Mouse (Mus musculus) kidney, adult 2 months (tissue): ENCODE data around the gene Gsto2. TPM values are rescaled to one million over a fixed set of nuclear protein-coding genes. Genes with fewer than 3 reads are reported as not detected.
A peak's percentile ranks its signal among the peaks of the same experiment; 100 is the strongest.

Source experiments
- DNase-seq: peaks from one replicate; pipeline ENCODE4 v3.0.0; 2021
- H3K27ac ChIP-seq: fragments of 200-500 bp; 2 replicates; pipeline ENCODE4 v1.5.1; 2012; ENCODE audit warnings: low read depth, low read length, control low read depth, inconsistent platforms; ENCODE audit not compliant: insufficient read depth
- H3K27me3 ChIP-seq: fragments of 200-500 bp; replicated peaks from 2 replicates; pipeline ENCODE4 v1.6.1; 2012; ENCODE audit warnings: mild to moderate bottlenecking, moderate library complexity, low read length, inconsistent platforms; ENCODE audit not compliant: control insufficient read depth, insufficient read depth
- H3K36me3 ChIP-seq: fragments of 200-500 bp; 2 replicates; pipeline ENCODE4 v1.6.1; 2012; ENCODE audit warnings: mild to moderate bottlenecking, moderate library complexity, low read length, inconsistent platforms; ENCODE audit not compliant: control insufficient read depth, insufficient read depth
- H3K4me1 ChIP-seq: fragments of 200-500 bp; 2 replicates; pipeline ENCODE4 v1.6.1; 2011; ENCODE audit warnings: low read length; ENCODE audit not compliant: control insufficient read depth, insufficient read depth
- H3K4me3 ChIP-seq: fragments of 200-500 bp; 2 replicates; pipeline ENCODE4 v1.5.1; 2011; ENCODE audit warnings: mild to moderate bottlenecking, low read depth, low read length, control low read depth; ENCODE audit not compliant: insufficient read depth
- CTCF ChIP-seq: fragments of 200-500 bp; conservative IDR thresholded peaks from 2 replicates; pipeline ENCODE4 v1.5.1; 2011; ENCODE audit warnings: low read depth, mild to moderate bottlenecking, control low read depth, low read length, moderate library complexity, mixed read lengths; ENCODE audit not compliant: insufficient read depth, insufficient read length
- POLR2A ChIP-seq: fragments of 200-500 bp; IDR thresholded peaks from one replicate; pipeline ENCODE4 v1.6.1; 2011; ENCODE audit warnings: low read depth, low read length, control low read depth
- WGBS: fragments of 180-500 bp; shearing (Covaris S2); methylation state at CpG from one replicate; pipeline ENCODE4 v1.1.7; 2018; 5-methylcytosine and 5-hydroxymethylcytosine counted together
- polyA plus RNA-seq: library from polyadenylated mRNA; depleted of rRNA; stranded (reverse); fragments of >200 nt; gene quantifications from 2 replicates; pipeline ENCODE4 v1.2.3, GENCODE M21; 2012

Gene Gsto2
- polyA plus RNA-seq, 1 experiment, result 2.7 TPM

GRCm38 (mm10) chr19:47893092-47893491, 27.8 kb downstream of the Gsto2 start:
- peaks cover 6% of the 10 kb centered on the region for H3K4me1 ChIP-seq
- TF ChIP-seq POLR2A (no peak), CTCF (no peak)
- no peak overlapping the region for H3K4me3 ChIP-seq
- no peak for DNase-seq
- H3K27me3 ChIP-seq, result no peaks in the 10 kb centered on the region
- 89% methylated on average over 6 of the region's 6 CpGs for WGBS
- H3K27ac ChIP-seq, result no peak overlapping the region
- no peaks in the 10 kb centered on the region for H3K36me3 ChIP-seq

- no peak for DNase-seq
- H3K27ac ChIP-seq, result no peak overlapping the region
- H3K4me3 ChIP-seq, result no peak overlapping the region
- H3K27me3 ChIP-seq, result no peaks in the 10 kb centered on the region
- WGBS, result 83% methylated on average over 8 of the region's 8 CpGs
- H3K4me1 ChIP-seq, result peaks cover 11% of the 10 kb centered on the region; the same call in 1 of the 2 replicates
- TF ChIP-seq CTCF (no peak), POLR2A (no peak)
- H3K36me3 ChIP-seq, result no peaks in the 10 kb centered on the region
Observed at GRCm38 (mm10) chr19:47898472-47899079, 33.2 kb downstream of the Gsto2 start.

GRCm38 (mm10) chr19:47900012-47900411, 34.7 kb downstream of the Gsto2 start:
- no peaks in the 10 kb centered on the region for H3K27me3 ChIP-seq
- H3K36me3 ChIP-seq, result no peaks in the 10 kb centered on the region
- peaks cover 11% of the 10 kb centered on the region; the same call in 1 of the 2 replicates for H3K4me1 ChIP-seq
- no peak for DNase-seq
- H3K27ac ChIP-seq, result no peak overlapping the region
- WGBS, result 63% methylated on average over 6 of the region's 6 CpGs
- no peak for TF ChIP-seq POLR2A
- peak; percentile 31; the same call in 1 of the 2 replicates for TF ChIP-seq CTCF
- no peak overlapping the region for H3K4me3 ChIP-seq

DNA sequence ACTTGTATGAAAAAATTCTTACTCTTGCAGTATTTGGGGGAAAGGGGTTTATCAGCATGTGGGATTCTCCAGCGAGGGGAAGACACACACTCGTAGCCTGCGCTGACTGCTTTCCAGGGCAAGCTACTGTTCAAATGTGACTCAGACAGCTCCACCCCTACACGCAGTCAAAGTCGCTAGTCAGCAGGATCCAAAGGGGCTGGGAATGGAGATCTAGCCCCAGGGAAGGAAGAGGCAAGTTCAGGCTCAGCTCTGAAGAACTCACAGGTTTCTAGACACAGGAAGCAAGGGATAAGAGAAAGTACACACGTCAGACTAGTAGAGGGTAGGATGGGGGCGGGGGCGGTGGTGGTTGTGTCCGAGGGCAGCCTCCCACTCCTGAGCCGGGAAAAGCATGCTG, 35.2 kb downstream of the Gsto2 start:
- 74% methylated on average over 10 of the region's 10 CpGs for WGBS
- no peak for DNase-seq

GRCm38 (mm10) chr19:47902316-47903201, 37.2 kb downstream of the Gsto2 start:
- Histone ChIP-seq H3K36me3 (no peaks in the 10 kb centered on the region), H3K27ac (peak overlapping the region; percentile 78), H3K27me3 (no peaks in the 10 kb centered on the region), H3K4me3 (no peak overlapping the region), H3K4me1 (peaks cover 11% of the 10 kb centered on the region; the same call in 1 of the 2 replicates)
- DNase-seq, result peak; percentile 89
- WGBS, result 52% methylated on average over 13 of the region's 13 CpGs
- TF ChIP-seq POLR2A, result no peak
- no peak for TF ChIP-seq CTCF

More for the DNA sequence above, 35.2 kb downstream of the Gsto2 start:
- TF ChIP-seq POLR2A (no peak), CTCF (no peak)
- H3K4me1 ChIP-seq, result peaks cover 11% of the 10 kb centered on the region; the same call in 1 of the 2 replicates
- no peaks in the 10 kb centered on the region for H3K27me3 ChIP-seq
- H3K36me3 ChIP-seq, result no peaks in the 10 kb centered on the region
- no peak overlapping the region for H3K27ac ChIP-seq
- H3K4me3 ChIP-seq, result no peak overlapping the region

DNA sequence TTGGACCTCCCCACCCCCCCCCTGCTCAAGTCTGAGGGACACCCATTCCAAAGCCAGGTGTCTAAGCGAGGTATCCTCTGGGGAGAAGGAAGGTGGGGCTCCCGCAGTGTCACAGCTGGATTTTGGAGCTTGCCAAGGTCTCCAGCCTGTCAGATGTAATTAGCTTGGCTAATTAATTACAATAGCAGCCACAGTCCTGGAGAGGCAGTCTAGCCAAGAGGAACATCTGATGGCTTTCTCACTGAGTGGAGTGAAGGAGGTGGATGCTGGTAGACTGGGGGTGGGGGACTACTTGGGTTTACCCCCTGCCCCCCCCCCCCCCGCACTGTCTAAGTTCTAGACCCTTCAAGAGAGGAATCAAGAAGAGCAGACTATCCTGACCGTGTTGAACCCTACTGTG, 38.3 kb downstream of the Gsto2 start:
- 49% methylated on average over 4 of the region's 4 CpGs for WGBS
- Histone ChIP-seq H3K27ac (no peak overlapping the region; the same call in 1 of the 2 replicates), H3K27me3 (no peaks in the 10 kb centered on the region), H3K36me3 (no peaks in the 10 kb centered on the region), H3K4me3 (no peak overlapping the region), H3K4me1 (peaks cover 11% of the 10 kb centered on the region; the same call in 1 of the 2 replicates)
- TF ChIP-seq POLR2A (no peak), CTCF (no peak)
- no peak for DNase-seq

GRCm38 (mm10) chr19:47905081-47905480, 39.7 kb downstream of the Gsto2 start:
- Histone ChIP-seq H3K4me3 (no peak overlapping the region), H3K27ac (no peak overlapping the region), H3K4me1 (peaks cover 11% of the 10 kb centered on the region; the same call in 1 of the 2 replicates), H3K27me3 (no peaks in the 10 kb centered on the region), H3K36me3 (no peaks in the 10 kb centered on the region)
- TF ChIP-seq POLR2A, result no peak
- TF ChIP-seq CTCF, result no peak
- DNase-seq, result no peak
- 77% methylated on average over 4 of the region's 4 CpGs for WGBS
